Mouse (Mus musculus) erythroblast, embryonic 14.5 days (primary cell): ENCODE results near the gene Arl5c.

ENCODE experiments used
- GATA1 ChIP-seq: IDR thresholded peaks from 2 replicates; pipeline ENCODE4 v1.6.1; 2012; ENCODE audit warnings: low read length, inconsistent platforms, mixed read lengths
- TAL1 ChIP-seq: IDR thresholded peaks from 3 replicates; pipeline ENCODE4 v1.6.1; 2012; ENCODE audit warnings: low read length, inconsistent platforms, mixed read lengths

GRCm38 (mm10) chr11:97987551-97988526, 8.1 kb downstream of the Arl5c start:
- no peak for TF ChIP-seq GATA1
- TF ChIP-seq TAL1, result no peak
